Mouse (Mus musculus): ENCODE data around the gene Raver1. TPM values are rescaled to one million over a fixed set of nuclear protein-coding genes. Genes with fewer than 3 reads are reported as not detected.
A peak's percentile ranks its signal among the peaks of the same experiment; 100 is the strongest.

Raver1 gene
- 45.2 and 47.3 TPM in 2 replicates for polyA plus RNA-seq (2015; fragmentation: Nextera tagmentation; extraction: Ambion mirVana)

- peak within 1 kb of the TSS; percentile 80 for H3K4me3 ChIP-seq
- H3K27me3 ChIP-seq (replicated peaks) = no peaks in the 10 kb centered on the region
- under 1% methylated on average over 54 of the region's 54 CpGs for WGBS
- peaks cover 38% of the 10 kb centered on the region for H3K36me3 ChIP-seq
- no peaks in the 10 kb centered on the region for H3K9me3 ChIP-seq
- peak within 1 kb of the TSS; percentile 77 for H3K4me2 ChIP-seq
- ATAC-seq (ENCODE audit: extremely low read depth, insufficient number of reproducible peaks, low FRiP score, low TSS enrichment) = peak; percentile 97
- H3K9ac ChIP-seq = peak within 1 kb of the TSS; percentile 93
- peaks cover 30% of the 10 kb centered on the region for H3K4me1 ChIP-seq
- peak within 1 kb of the TSS; percentile 94 for H3K27ac ChIP-seq (replicated peaks)
These were observed at the start of gene Raver1, which contains the start of gene Gm38431 for GRCm38 (mm10) chr9:21091707-21092320. Raver1 (minus strand) TSS chr9:21092008. Gm38431 (minus strand) TSS chr9:21091997.

GRCm38 (mm10) chr9:21138386-21138785, 46.6 kb upstream of the Raver1 start:
- Histone ChIP-seq H3K9me3 (no peaks in the 10 kb centered on the region), H3K4me3 (no peak overlapping the region), H3K27ac (replicated peaks) (no peak overlapping the region), H3K36me3 (peaks cover 61% of the 10 kb centered on the region), H3K27me3 (replicated peaks) (no peaks in the 10 kb centered on the region), H3K9ac (no peak overlapping the region), H3K4me1 (peaks cover 13% of the 10 kb centered on the region), H3K4me2 (no peak overlapping the region)
- 63% methylated on average over 4 of the region's 4 CpGs for WGBS
- ATAC-seq (ENCODE audit: extremely low read depth, insufficient number of reproducible peaks, low FRiP score, low TSS enrichment) = no peak

GRCm38 (mm10) chr9:21137229-21137628, 45.4 kb upstream of the Raver1 start:
- peaks cover 50% of the 10 kb centered on the region for H3K36me3 ChIP-seq
- 42% methylated on average over 3 of the region's 3 CpGs for WGBS
- ATAC-seq (ENCODE audit: extremely low read depth, insufficient number of reproducible peaks, low FRiP score, low TSS enrichment) = no peak

GRCm38 (mm10) chr9:21136401-21136800, 44.6 kb upstream of the Raver1 start:
- H3K27me3 ChIP-seq (replicated peaks) = no peaks in the 10 kb centered on the region
- no peaks in the 10 kb centered on the region for H3K9me3 ChIP-seq
- H3K4me3 ChIP-seq = no peak overlapping the region
- H3K27ac ChIP-seq (replicated peaks) = no peak overlapping the region
- no peak overlapping the region for H3K9ac ChIP-seq
- H3K36me3 ChIP-seq = peaks cover 41% of the 10 kb centered on the region
- no peak overlapping the region for H3K4me2 ChIP-seq
- H3K4me1 ChIP-seq = peaks cover 13% of the 10 kb centered on the region
- WGBS = 68% methylated on average over 6 of the region's 6 CpGs
- no peak for ATAC-seq (ENCODE audit: extremely low read depth, insufficient number of reproducible peaks, low FRiP score, low TSS enrichment)

More at GRCm38 (mm10) chr9:21137229-21137628, 45.4 kb upstream of the Raver1 start:
- no peaks in the 10 kb centered on the region for H3K27me3 ChIP-seq (replicated peaks)
- no peak overlapping the region for H3K27ac ChIP-seq (replicated peaks)
- no peaks in the 10 kb centered on the region for H3K9me3 ChIP-seq
- no peak overlapping the region for H3K4me2 ChIP-seq
- no peak overlapping the region for H3K4me3 ChIP-seq
- peaks cover 13% of the 10 kb centered on the region for H3K4me1 ChIP-seq
- H3K9ac ChIP-seq = no peak overlapping the region

GRCm38 (mm10) chr9:21135941-21136381, 44.2 kb upstream of the Raver1 start:
- no peak overlapping the region for H3K4me2 ChIP-seq
- H3K9me3 ChIP-seq = no peaks in the 10 kb centered on the region
- 65% methylated on average over 1 of the region's 1 CpGs for WGBS
- H3K4me3 ChIP-seq = no peak overlapping the region
- peaks cover 37% of the 10 kb centered on the region for H3K36me3 ChIP-seq
- no peak overlapping the region for H3K27ac ChIP-seq (replicated peaks)
- H3K4me1 ChIP-seq = peaks cover 13% of the 10 kb centered on the region
- H3K9ac ChIP-seq = no peak overlapping the region
- H3K27me3 ChIP-seq (replicated peaks) = no peaks in the 10 kb centered on the region
- ATAC-seq (ENCODE audit: extremely low read depth, insufficient number of reproducible peaks, low FRiP score, low TSS enrichment) = no peak

GRCm38 (mm10) chr9:21135329-21135890, 43.6 kb upstream of the Raver1 start:
- H3K27ac ChIP-seq (replicated peaks) = no peak overlapping the region
- H3K4me2 ChIP-seq = no peak overlapping the region

GRCm38 (mm10) chr9:21134595-21135328, 43.0 kb upstream of the Raver1 start:
- H3K4me1 ChIP-seq = peaks cover 21% of the 10 kb centered on the region
- H3K4me2 ChIP-seq = no peak overlapping the region
- no peak for ATAC-seq (ENCODE audit: extremely low read depth, insufficient number of reproducible peaks, low FRiP score, low TSS enrichment)
- no peak overlapping the region for H3K9ac ChIP-seq
- no peak overlapping the region for H3K27ac ChIP-seq (replicated peaks)
- H3K9me3 ChIP-seq = no peaks in the 10 kb centered on the region
- no peaks in the 10 kb centered on the region for H3K27me3 ChIP-seq (replicated peaks)
- no peak overlapping the region for H3K4me3 ChIP-seq
- 59% methylated on average over 9 of the region's 9 CpGs for WGBS
- H3K36me3 ChIP-seq = peaks cover 25% of the 10 kb centered on the region

More at GRCm38 (mm10) chr9:21135329-21135890, 43.6 kb upstream of the Raver1 start:
- Histone ChIP-seq H3K27me3 (replicated peaks) (no peaks in the 10 kb centered on the region), H3K9ac (no peak overlapping the region), H3K4me1 (peaks cover 17% of the 10 kb centered on the region), H3K36me3 (peaks cover 31% of the 10 kb centered on the region), H3K9me3 (no peaks in the 10 kb centered on the region), H3K4me3 (no peak overlapping the region)
- 74% methylated on average over 4 of the region's 4 CpGs for WGBS
- ATAC-seq (ENCODE audit: extremely low read depth, insufficient number of reproducible peaks, low FRiP score, low TSS enrichment) = no peak

GRCm38 (mm10) chr9:21133064-21133707, 41.4 kb upstream of the Raver1 start:
- Histone ChIP-seq H3K27ac (replicated peaks) (no peak overlapping the region), H3K36me3 (peaks cover 13% of the 10 kb centered on the region), H3K4me1 (peaks cover 21% of the 10 kb centered on the region), H3K9me3 (no peaks in the 10 kb centered on the region), H3K4me3 (no peak overlapping the region), H3K27me3 (replicated peaks) (no peaks in the 10 kb centered on the region), H3K4me2 (no peak overlapping the region), H3K9ac (no peak overlapping the region)
- 68% methylated on average over 9 of the region's 9 CpGs for WGBS
- ATAC-seq (ENCODE audit: extremely low read depth, insufficient number of reproducible peaks, low FRiP score, low TSS enrichment) = no peak

- no peaks in the 10 kb centered on the region for H3K9me3 ChIP-seq
- H3K27ac ChIP-seq (replicated peaks) = no peak overlapping the region
- peaks cover 21% of the 10 kb centered on the region for H3K4me1 ChIP-seq
- no peak for ATAC-seq (ENCODE audit: extremely low read depth, insufficient number of reproducible peaks, low FRiP score, low TSS enrichment)
- H3K9ac ChIP-seq = no peak overlapping the region
- no peak overlapping the region for H3K4me3 ChIP-seq
- 0 out of 2 replicates have a peak overlapping the region, but pooled peaks have one; percentile 84 for H3K4me2 ChIP-seq
- peaks cover 11% of the 10 kb centered on the region for H3K36me3 ChIP-seq
- WGBS = 73% methylated on average over 12 of the region's 12 CpGs
- no peaks in the 10 kb centered on the region for H3K27me3 ChIP-seq (replicated peaks)
These were observed 40.4 kb upstream of the Raver1 start for GRCm38 (mm10) chr9:21132102-21132775.

- Histone ChIP-seq H3K4me3 (peak within 1 kb of the TSS; percentile 77), H3K4me2 (peak within 1 kb of the TSS; percentile 84), H3K9me3 (no peaks in the 10 kb centered on the region), H3K9ac (peak within 1 kb of the TSS; percentile 86), H3K27ac (replicated peaks) (peak within 1 kb of the TSS; percentile 77), H3K4me1 (peaks cover 29% of the 10 kb centered on the region), H3K27me3 (replicated peaks) (no peaks in the 10 kb centered on the region), H3K36me3 (peaks cover 19% of the 10 kb centered on the region)
- 7% methylated on average over 37 of the region's 37 CpGs for WGBS
- peak; percentile 87 for ATAC-seq (ENCODE audit: extremely low read depth, insufficient number of reproducible peaks, low FRiP score, low TSS enrichment)
These were observed 39.5 kb upstream of the Raver1 start, which contains the start of gene Tyk2 for GRCm38 (mm10) chr9:21131059-21131956. Tyk2 (minus strand) TSS chr9:21131243.

Measured in heart, embryonic 13.5 days (tissue).